In genomic region chr2:181039356-181039680, GRCm38 (mm10) we compare ENCODE assay signal across 9 mouse cellular contexts. TPM values are rescaled to one million over a fixed set of nuclear protein-coding genes. Genes with fewer than 3 reads are reported as not detected.
DNase-seq lines count a peak whose midpoint lies in the region; ATAC-seq lines count a peak whose summit lies in the region.
"Had no signal": no experiment of that assay in that cellular context is flagged by ENCODE, and none has a peak within 500 bp of the region (broad histone marks: within the 10 kb centered on the region; RNA-seq: fewer than 3 reads in every experiment).

No protein-coding gene starts in this region.

- H3K9me3 ChIP-seq in forebrain, embryonic 10.5 days, result no peaks in the 10 kb centered on the region
- H3K9me3 ChIP-seq in limb, embryonic 10.5 days (replicated peaks), result no peaks in the 10 kb centered on the region
- H3K9me3 ChIP-seq in neural tube, embryonic 14.5 days (ENCODE audit: control insufficient read depth, low read length), result no peaks in the 10 kb centered on the region

- 0 out of 2 replicates have a peak, but pooled peaks have one; percentile 6 for ATAC-seq in neural tube, embryonic 14.5 days (ENCODE audit: low read depth)
- ATAC-seq in megakaryocyte progenitor cell, adult 5-6 weeks (replicated peaks; ENCODE audit: poor library complexity), result no peak

- 1% methylated on average over 16 of the region's 16 CpGs for WGBS in forebrain, embryonic 10.5 days
- under 1% methylated on average over 16 of the region's 16 CpGs for WGBS in limb, embryonic 10.5 days
- 0% methylated on average over 14 of the region's 16 CpGs for WGBS in neural tube, embryonic 14.5 days

- peak; percentile 36 for DNase-seq in kidney, postnatal 14 days
- no peak for DNase-seq in kidney, postnatal 10 days
- no peak for DNase-seq in forebrain, embryonic 10.5 days (ENCODE audit: extremely low spot score, low spot score)
- no peak for DNase-seq in limb, embryonic 10.5 days (ENCODE audit: low spot score)
- no peak for DNase-seq in urinary bladder, adult 18-20 months (ENCODE audit: low spot score in 2 of 2)
- no peak for DNase-seq in gastrocnemius, adult 8-10 months (ENCODE audit: low spot score in 2 of 2)
- DNase-seq: cerebellum, adult 9-11 months had no signal

- peak overlapping the region; percentile 62 for H3K4me3 ChIP-seq in forebrain, embryonic 10.5 days
- peak overlapping the region; percentile 70 for H3K4me3 ChIP-seq in limb, embryonic 10.5 days
- peak overlapping the region; percentile 54 for H3K4me3 ChIP-seq in neural tube, embryonic 14.5 days (ENCODE audit: low read depth, low read length)

- H3K27me3 ChIP-seq in forebrain, embryonic 10.5 days (ENCODE audit: poor library complexity, severe bottlenecking), result peaks cover 84% of the 10 kb centered on the region
- peaks cover 91% of the 10 kb centered on the region for H3K27me3 ChIP-seq in limb, embryonic 10.5 days (ENCODE audit: low read depth, poor library complexity, severe bottlenecking)
- H3K27me3 ChIP-seq in neural tube, embryonic 14.5 days (ENCODE audit: control insufficient read depth, insufficient read depth, low read length), result no peaks in the 10 kb centered on the region

- H3K36me3 ChIP-seq in forebrain, embryonic 10.5 days (replicated peaks), result no peaks in the 10 kb centered on the region
- no peaks in the 10 kb centered on the region for H3K36me3 ChIP-seq in limb, embryonic 10.5 days
- H3K36me3 ChIP-seq in neural tube, embryonic 14.5 days (ENCODE audit: control insufficient read depth, insufficient read depth, low read length), result no peaks in the 10 kb centered on the region

- peaks cover 64% of the 10 kb centered on the region for H3K4me1 ChIP-seq in forebrain, embryonic 10.5 days
- H3K4me1 ChIP-seq in limb, embryonic 10.5 days, result peaks cover 45% of the 10 kb centered on the region
- peaks cover 22% of the 10 kb centered on the region for H3K4me1 ChIP-seq in neural tube, embryonic 14.5 days (ENCODE audit: control insufficient read depth, insufficient read depth, low read length)

- H3K9ac ChIP-seq in neural tube, embryonic 14.5 days (replicated peaks; ENCODE audit: low read depth, low read length), result peak overlapping the region; percentile 79

- peak overlapping the region; percentile 73 for H3K27ac ChIP-seq in forebrain, embryonic 10.5 days
- H3K27ac ChIP-seq in limb, embryonic 10.5 days, result peak overlapping the region; percentile 68; the same call in 1 of the 2 replicates
- H3K27ac ChIP-seq in neural tube, embryonic 14.5 days (ENCODE audit: low read depth, low read length), result no peak overlapping the region

- H3K4me2 ChIP-seq in neural tube, embryonic 14.5 days (ENCODE audit: low read depth, low read length), result peak overlapping the region; percentile 70

RNA-seq across cellular contexts. Expression of gene Chrna4, which starts 4.0 kb away (rescaled TPM):
- 5.7 and 5.8 TPM in 2 replicates for polyA plus RNA-seq in forebrain, embryonic 10.5 days (2016; fragmentation: Nextera tagmentation; extraction: Ambion mirVana)
- polyA plus RNA-seq in limb, embryonic 10.5 days (2016; fragmentation: Nextera tagmentation; extraction: Ambion mirVana), result 0.65 and 1.3 TPM in 2 replicates
- 62.4 and 62.8 TPM in 2 replicates for polyA plus RNA-seq in neural tube, embryonic 14.5 days (2014; fragmentation: Nextera tagmentation; extraction: Ambion mirVana)
- total RNA-seq in megakaryocyte progenitor cell, adult 5-6 weeks (2015), result not detected in 2 replicates
- total RNA-seq in megakaryocyte progenitor cell, adult 5-6 weeks (2017), result not detected in 2 replicates
- total RNA-seq in gastrocnemius, adult 8-10 months (2022), result under 1 TPM in 2 of 4 experiments, not detected in 2; 0.09 to 0.15 TPM

RNA-seq across cellular contexts. Expression of gene Col20a1, which starts 53.0 kb away (rescaled TPM):
- polyA plus RNA-seq in forebrain, embryonic 10.5 days (2016; fragmentation: Nextera tagmentation; extraction: Ambion mirVana), result 0.07 and 0.17 TPM in 2 replicates
- 0.09 and 0.13 TPM in 2 replicates for polyA plus RNA-seq in limb, embryonic 10.5 days (2016; fragmentation: Nextera tagmentation; extraction: Ambion mirVana)
- polyA plus RNA-seq in neural tube, embryonic 14.5 days (2014; fragmentation: Nextera tagmentation; extraction: Ambion mirVana), result 0.31 and 0.60 TPM in 2 replicates
- 0.12 and 0.42 TPM in 2 replicates for total RNA-seq in megakaryocyte progenitor cell, adult 5-6 weeks (2015)
- 0.10 TPM in 1 of 2 replicates, not detected in the other for total RNA-seq in megakaryocyte progenitor cell, adult 5-6 weeks (2017)
- total RNA-seq in gastrocnemius, adult 8-10 months (2022), result 1 to 10 TPM in 2 of 4 experiments, under 1 TPM in 2; 0.75 to 1.8 (median 1.2) TPM
